Mouse (Mus musculus) embryonic fibroblast, embryonic 13.5 days (primary cell): Measurements from ENCODE around the gene Slc9a3.

Experiments
- CTCF ChIP-seq: IDR thresholded peaks from 2 replicates; pipeline ENCODE4 v1.5.1; 2011; ENCODE audit warnings: mild to moderate bottlenecking, control low read depth, low read length, moderate library complexity, borderline replicate concordance; ENCODE audit not compliant: insufficient read depth
- POLR2A ChIP-seq: IDR thresholded peaks from 2 replicates; pipeline ENCODE4 v1.6.1; 2011; ENCODE audit warnings: low read depth, mild to moderate bottlenecking, control low read depth, low read length, moderate library complexity

GRCm38 (mm10) chr13:74090265-74090664 lies 31.0 kb upstream of the Slc9a3 start:
- no peak for TF ChIP-seq CTCF
- TF ChIP-seq POLR2A: no peak
